Mouse (Mus musculus): Measurements from ENCODE around the gene Bak1. TPM values are rescaled to one million over a fixed set of nuclear protein-coding genes. Genes with fewer than 3 reads are reported as not detected.
A peak's percentile ranks its signal among the peaks of the same experiment; 100 is the strongest.

The Bak1 gene
- total RNA-seq, 2 experiments from 2014 or later: 27.2 to 31.0 TPM

DNA sequence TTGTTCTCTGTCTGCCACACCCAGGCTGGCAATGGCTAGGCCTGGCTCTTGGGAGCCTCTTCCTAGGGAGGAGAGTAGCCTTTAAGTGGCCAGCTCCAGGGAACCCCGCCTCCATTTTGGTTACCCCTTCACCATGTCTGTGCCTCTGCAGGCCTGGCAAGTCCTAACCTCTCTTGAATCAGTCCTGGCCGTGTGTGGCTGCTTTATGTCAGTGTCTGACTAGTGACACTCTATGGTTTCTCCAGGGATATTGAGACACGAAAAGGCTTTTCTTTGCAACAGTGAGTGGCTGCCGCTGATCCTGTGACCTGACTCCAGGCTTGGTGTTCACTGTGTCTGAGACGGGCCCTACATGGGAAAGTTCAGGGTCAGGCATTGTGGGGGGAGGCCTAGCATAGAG is 22.0 kb upstream of the Bak1 start:
- no peak for DNase-seq (ENCODE audit: low spot score in 2 of 2)

GRCm38 (mm10) chr17:27048445-27049239 is 19.8 kb upstream of the Bak1 start:
- DNase-seq (ENCODE audit: low spot score in 2 of 2): no peak

DNA sequence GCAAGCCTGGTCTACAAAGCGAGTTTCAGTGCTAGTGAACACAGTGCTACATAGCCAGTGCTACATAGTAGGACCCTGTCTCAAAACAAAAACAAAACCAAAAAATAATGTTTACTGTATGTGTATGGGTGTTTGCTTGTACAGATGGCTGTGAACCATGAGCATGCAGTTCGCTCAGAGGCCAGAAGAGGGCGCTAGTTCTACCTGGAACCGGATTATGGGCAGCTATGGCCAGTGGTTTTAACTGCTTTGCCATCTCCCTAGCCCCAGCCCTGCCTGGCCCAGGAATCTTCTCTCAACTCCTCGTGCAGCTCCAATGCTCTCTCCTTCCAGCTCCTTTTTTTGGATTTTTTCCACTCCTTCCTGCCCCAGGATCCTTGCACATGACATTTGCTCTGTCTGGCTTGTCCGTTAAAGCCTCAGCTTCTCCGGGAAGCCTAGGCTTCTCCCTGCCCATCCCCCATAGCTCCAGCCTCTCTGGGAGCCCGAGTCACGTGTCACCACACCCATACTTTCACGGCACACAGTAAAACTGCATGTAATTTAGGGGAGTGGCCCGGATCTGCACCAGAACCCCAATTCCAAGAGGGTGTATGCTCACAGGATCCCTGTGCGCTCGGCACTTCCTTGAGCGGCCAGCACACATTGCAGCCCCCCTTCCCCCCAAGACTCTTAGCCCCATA is 19.1 kb upstream of the Bak1 start:
- no peak for DNase-seq (ENCODE audit: low spot score in 2 of 2)

- no peak for DNase-seq (ENCODE audit: low spot score in 2 of 2)
Measured at GRCm38 (mm10) chr17:27045164-27045563, 16.4 kb upstream of the Bak1 start.

- DNase-seq (ENCODE audit: low spot score in 2 of 2): no peak
Measured at GRCm38 (mm10) chr17:27042840-27043239, 14.0 kb upstream of the Bak1 start.

GRCm38 (mm10) chr17:27041787-27042055 is 12.9 kb upstream of the Bak1 start:
- no peak for DNase-seq (ENCODE audit: low spot score in 2 of 2)

GRCm38 (mm10) chr17:27041046-27041786 is 12.4 kb upstream of the Bak1 start:
- DNase-seq (ENCODE audit: low spot score in 2 of 2): no peak

- no peak for DNase-seq (ENCODE audit: low spot score in 2 of 2)
Measured at GRCm38 (mm10) chr17:27040304-27041045, 11.7 kb upstream of the Bak1 start.

DNA sequence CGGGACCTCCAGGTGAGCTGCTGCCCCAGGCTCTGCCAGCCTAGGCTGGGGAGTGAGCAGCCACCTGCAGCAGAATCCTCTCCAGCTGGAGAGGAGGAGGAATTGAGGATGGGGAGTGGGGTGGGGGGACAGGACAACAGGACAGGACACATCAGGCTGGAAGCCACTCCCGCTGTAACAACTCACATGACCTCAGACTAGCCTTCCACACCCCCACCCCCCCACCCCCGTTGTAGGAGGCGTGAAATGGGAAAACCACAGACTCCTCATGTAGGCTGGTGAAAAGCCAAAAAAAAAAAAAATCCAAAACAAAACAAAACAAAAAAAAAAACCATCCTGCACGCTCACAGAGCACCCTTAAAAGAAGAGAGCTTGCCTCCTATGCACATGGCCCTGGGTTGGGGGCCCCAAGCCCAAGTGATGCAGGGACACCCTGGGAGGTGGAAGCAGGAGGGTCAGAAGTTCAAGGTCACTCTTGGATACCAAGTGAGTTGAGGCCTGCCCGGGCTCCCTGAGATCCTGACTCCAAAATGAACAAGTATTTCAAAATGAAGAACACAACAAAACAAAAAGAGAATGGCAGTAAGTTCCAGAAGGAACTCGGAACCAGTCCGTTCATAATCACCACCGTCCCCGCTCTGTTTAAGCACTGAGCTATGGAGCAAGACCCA is 10.8 kb upstream of the Bak1 start:
- DNase-seq (ENCODE audit: low spot score in 2 of 2): no peak

DNA sequence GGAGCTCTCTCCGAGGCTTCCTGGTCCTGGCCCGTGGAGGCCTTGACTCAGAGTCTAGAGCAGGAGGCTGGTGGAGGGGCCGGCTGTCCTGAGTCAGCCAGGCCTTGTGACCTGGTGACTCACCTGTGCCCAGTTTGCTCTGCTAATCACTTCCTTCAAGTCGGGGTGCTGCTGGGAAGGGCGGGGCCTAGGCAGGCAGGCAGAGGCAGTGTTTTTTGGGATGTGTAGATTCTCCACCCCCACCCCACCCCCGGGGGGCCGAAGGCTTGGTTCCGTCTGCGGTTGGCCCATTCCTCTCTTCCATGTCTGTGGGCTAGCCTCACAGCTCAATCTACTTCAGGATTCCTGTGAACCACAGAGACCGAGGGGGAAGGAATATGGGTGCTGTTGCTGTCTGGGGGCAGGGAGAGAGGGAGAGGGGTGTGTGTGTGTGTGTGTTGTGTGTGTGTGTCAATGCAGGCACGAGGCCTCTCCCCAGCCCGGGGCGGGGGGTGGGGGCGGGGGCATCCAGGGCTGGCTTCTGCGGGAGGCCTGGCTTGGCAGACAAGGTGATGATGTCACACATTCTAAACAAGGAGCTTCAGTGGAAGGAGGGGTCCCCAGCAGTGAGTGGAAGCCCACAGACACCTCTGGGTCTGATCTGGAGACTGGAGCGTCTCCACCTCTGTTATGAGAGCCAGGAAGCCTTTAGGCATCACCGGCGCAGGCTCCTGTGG is 9.7 kb upstream of the Bak1 start:
- DNase-seq (ENCODE audit: low spot score in 2 of 2): peak in 1 of 2 experiments; percentile 42

DNA sequence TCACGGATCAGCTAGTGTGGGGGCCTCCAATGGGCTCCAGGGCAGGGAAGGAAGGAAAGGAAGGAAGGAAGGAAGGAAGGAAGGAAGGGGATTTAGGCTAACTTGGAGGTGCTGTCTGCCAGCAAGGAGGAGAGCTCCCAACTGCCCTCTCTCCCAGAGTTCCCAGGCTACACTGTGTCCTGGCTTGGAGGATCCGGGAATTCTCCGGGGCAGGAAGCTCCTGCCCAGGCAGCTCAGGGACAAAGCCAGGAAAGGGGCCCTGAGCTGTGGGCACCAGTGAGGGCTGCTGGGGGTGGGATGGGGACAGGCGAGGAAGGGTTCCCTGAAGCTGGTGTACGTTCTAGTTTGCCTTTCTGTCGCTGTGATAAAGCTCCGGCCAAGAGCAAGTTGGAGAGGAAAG is 7.7 kb upstream of the Bak1 start:
- DNase-seq (ENCODE audit: low spot score in 2 of 2): no peak

GRCm38 (mm10) chr17:27032869-27033268 is 4.1 kb upstream of the Bak1 start:
- peak; percentile 80 to 86 for DNase-seq (ENCODE audit: low spot score in 2 of 2)

DNA sequence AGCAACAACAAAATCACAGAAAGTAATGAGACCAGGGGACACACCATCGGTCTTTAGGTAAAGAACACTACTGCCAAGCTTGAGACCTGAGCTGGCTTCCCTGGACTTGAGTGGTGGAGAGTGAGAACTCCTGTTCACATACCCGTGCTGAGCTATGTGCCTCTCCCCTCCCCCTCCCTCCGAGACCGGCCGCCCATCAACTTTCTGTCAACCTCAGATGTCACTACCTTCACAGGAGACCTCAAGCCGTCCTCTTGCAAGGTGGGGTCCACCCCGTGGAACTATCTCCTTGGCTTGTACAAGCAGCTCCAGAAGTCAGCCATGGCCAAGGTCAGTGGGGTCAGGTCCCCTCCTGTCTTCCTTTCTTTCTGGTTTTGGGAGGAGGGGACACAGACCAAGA is 3.5 kb upstream of the Bak1 start:
- no peak for DNase-seq (ENCODE audit: low spot score in 2 of 2)

GRCm38 (mm10) chr17:27030896-27031295 is 2.1 kb upstream of the Bak1 start:
- no peak for DNase-seq (ENCODE audit: low spot score in 2 of 2)

DNA sequence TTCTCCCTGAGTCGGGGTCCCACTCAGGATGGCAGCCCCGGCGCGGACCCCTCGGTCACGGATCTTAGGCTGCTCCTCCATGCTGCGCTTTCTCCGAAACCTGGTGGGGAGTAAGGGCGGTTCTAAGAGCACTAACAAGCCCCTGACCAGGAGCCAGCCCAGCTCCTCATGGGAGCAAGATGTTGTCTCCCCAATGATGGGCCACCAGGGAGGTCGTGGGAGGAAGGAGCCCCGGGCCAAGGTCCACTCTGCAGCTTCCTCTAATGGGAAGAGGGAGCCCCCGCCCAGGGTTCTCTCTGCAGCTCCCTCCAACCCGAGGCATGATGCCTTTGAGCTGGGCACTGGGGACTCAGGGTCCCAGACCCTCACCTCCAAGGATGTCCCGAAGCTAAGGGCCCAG is 622 bp upstream of the Bak1 start:
- no peak for DNase-seq (ENCODE audit: low spot score in 2 of 2)

- peak; percentile 88 to 89 for DNase-seq (ENCODE audit: low spot score in 2 of 2)
Measured at GRCm38 (mm10) chr17:27028284-27028795, 469 bp downstream of the Bak1 start.

DNA sequence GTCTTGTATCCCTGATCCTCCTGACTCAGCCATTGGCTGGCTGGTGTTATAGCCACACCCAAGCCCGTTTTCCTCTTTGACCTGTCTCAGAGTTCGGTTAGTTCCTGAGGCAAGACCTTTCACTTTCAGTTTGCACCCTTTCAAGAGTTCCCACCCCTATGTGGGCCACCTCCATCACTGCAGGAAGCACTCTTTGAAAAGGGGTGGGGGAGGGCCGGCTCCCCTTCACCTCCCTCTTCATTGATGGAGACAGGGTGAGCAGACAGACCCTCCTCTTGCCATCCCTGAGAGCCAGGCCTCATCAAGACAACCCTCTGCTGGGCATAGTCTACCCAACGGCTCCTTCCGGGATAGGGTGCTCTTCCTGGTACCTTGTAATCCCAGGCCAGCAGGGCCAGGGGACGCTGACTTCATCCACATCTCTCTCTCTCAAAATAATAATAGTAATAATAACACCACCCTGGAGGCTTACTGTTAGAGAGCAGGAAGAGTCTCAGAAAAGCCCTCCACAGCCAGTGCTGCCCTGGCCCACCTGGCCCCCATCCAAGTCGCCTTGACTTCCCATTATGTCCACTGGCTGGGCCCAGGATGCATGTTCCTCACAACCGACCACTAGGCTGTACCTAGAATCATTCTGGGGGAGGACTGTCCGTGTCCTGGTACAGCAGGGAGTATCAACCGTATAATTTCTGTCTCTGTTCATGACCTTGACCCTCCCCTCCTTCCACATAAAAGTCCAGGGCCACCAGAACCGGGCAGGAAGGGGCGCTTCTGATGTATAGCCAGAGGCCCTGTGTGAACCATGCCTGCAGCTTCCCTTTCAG is 1.1 kb downstream of the Bak1 start:
- DNase-seq (ENCODE audit: low spot score in 2 of 2): peak in 1 of 2 experiments; percentile 41

GRCm38 (mm10) chr17:27025951-27026350 is 2.9 kb downstream of the Bak1 start:
- DNase-seq (ENCODE audit: low spot score in 2 of 2): no peak

DNA sequence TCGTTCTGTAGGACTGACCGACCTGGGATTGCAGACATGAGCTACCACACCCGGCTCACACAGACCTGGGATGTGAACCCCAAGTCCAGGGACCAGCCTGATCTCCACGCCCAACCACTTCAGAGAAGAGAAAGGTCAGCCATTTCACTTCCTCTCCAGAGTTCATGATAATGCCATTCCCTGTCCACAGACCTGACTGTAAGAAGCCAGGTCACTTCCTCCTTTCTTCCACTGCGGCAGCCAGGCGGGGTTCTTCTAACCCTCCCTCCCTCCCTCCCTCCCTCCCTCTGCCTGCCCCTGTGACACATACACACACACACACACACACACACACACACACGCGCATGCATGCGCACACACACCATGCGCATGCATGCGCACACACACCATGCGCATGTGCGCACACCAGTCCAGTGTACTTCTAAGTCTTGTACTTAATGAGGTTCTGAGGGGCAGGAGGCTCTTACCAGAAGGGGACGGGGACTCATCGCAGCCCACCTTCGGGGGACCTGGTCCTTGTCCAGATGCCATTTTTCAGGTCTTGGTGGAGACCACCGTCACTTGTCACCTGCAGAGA is 3.4 kb downstream of the Bak1 start:
- DNase-seq (ENCODE audit: low spot score in 2 of 2): no peak

Measured in adrenal gland, adult 18-20 months (tissue).